Mouse (Mus musculus): Measurements from ENCODE around the gene Cd44. TPM values are rescaled to one million over a fixed set of nuclear protein-coding genes. Genes with fewer than 3 reads are reported as not detected.

Cd44 gene
- polyA plus RNA-seq, 1 experiment from 2014 or later, result 16.8 TPM

- no peaks in the 10 kb centered on the region for H3K27me3 ChIP-seq
- no peak overlapping the region for H3K4me3 ChIP-seq
- H3K36me3 ChIP-seq, result no peaks in the 10 kb centered on the region
- H3K4me2 ChIP-seq, result no peak overlapping the region
- peaks cover 11% of the 10 kb centered on the region for H3K4me1 ChIP-seq (replicated peaks)
- H3K9ac ChIP-seq, result no peak overlapping the region
- WGBS, result 68% methylated on average over 5 of the region's 5 CpGs
- ATAC-seq (replicated peaks; ENCODE audit: insufficient number of reproducible peaks, insufficient read depth, low FRiP score, low read depth), result no peak
- no peaks in the 10 kb centered on the region for H3K9me3 ChIP-seq (replicated peaks)
- H3K27ac ChIP-seq, result no peak overlapping the region
Measured at GRCm38 (mm10) chr2:102848811-102849433, 52.5 kb downstream of the Cd44 start.

GRCm38 (mm10) chr2:102841231-102841630, 60.2 kb downstream of the Cd44 start:
- H3K4me3 ChIP-seq, result no peak overlapping the region
- no peak for ATAC-seq (replicated peaks; ENCODE audit: insufficient number of reproducible peaks, insufficient read depth, low FRiP score, low read depth)
- no peaks in the 10 kb centered on the region for H3K27me3 ChIP-seq
- H3K9ac ChIP-seq, result no peak overlapping the region
- no peaks in the 10 kb centered on the region for H3K9me3 ChIP-seq (replicated peaks)
- no peaks in the 10 kb centered on the region for H3K4me1 ChIP-seq (replicated peaks)
- no peak overlapping the region for H3K27ac ChIP-seq
- H3K36me3 ChIP-seq, result no peaks in the 10 kb centered on the region
- no peak overlapping the region for H3K4me2 ChIP-seq

DNA sequence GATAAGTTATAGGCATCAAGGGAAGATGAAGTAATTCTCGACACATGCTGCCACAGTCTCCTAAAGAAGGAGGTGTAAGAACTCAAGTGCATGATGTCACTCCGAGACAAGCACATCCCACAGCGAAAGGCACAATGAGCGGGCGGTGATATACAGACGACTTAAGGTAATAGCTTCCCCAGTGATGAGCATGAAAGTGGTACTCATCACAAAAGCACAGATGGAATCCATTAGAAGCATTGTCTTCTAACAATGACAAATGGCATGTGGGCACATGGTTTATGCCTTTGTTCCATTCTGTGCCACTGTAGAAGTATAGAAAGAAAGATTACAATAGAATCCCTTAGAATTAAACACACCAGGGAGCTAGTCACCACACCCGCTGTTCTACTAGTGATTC, 63.3 kb downstream of the Cd44 start:
- H3K4me3 ChIP-seq, result no peak overlapping the region
- no peak overlapping the region for H3K27ac ChIP-seq
- H3K4me2 ChIP-seq, result no peak overlapping the region
- ATAC-seq (replicated peaks; ENCODE audit: insufficient number of reproducible peaks, insufficient read depth, low FRiP score, low read depth), result no peak
- 89% methylated on average over 7 of the region's 7 CpGs for WGBS
- no peaks in the 10 kb centered on the region for H3K36me3 ChIP-seq
- no peak overlapping the region for H3K9ac ChIP-seq
- H3K9me3 ChIP-seq (replicated peaks), result no peaks in the 10 kb centered on the region
- H3K4me1 ChIP-seq (replicated peaks), result no peaks in the 10 kb centered on the region
- H3K27me3 ChIP-seq, result no peaks in the 10 kb centered on the region

GRCm38 (mm10) chr2:102831547-102831946, 69.9 kb downstream of the Cd44 start:
- Histone ChIP-seq H3K9me3 (replicated peaks) (no peaks in the 10 kb centered on the region), H3K9ac (no peak overlapping the region), H3K4me3 (no peak overlapping the region), H3K4me2 (no peak overlapping the region), H3K4me1 (replicated peaks) (no peaks in the 10 kb centered on the region), H3K27me3 (no peaks in the 10 kb centered on the region), H3K36me3 (0 out of 2 replicates have a peak, but pooled peaks cover under 1% of the 10 kb centered on the region), H3K27ac (no peak overlapping the region)
- ATAC-seq (replicated peaks; ENCODE audit: insufficient number of reproducible peaks, insufficient read depth, low FRiP score, low read depth), result no peak

- no peak overlapping the region for H3K4me2 ChIP-seq
- no peak overlapping the region for H3K4me3 ChIP-seq
- H3K36me3 ChIP-seq, result 0 out of 2 replicates have a peak, but pooled peaks cover 3% of the 10 kb centered on the region
- H3K27ac ChIP-seq, result no peak overlapping the region
- H3K9ac ChIP-seq, result no peak overlapping the region
- peak; percentile 73; the same call in 1 of the 2 replicates for ATAC-seq (replicated peaks; ENCODE audit: insufficient number of reproducible peaks, insufficient read depth, low FRiP score, low read depth)
- no peaks in the 10 kb centered on the region for H3K9me3 ChIP-seq (replicated peaks)
- 90% methylated on average over 3 of the region's 3 CpGs for WGBS
- no peaks in the 10 kb centered on the region for H3K27me3 ChIP-seq
- H3K4me1 ChIP-seq (replicated peaks), result no peaks in the 10 kb centered on the region
Measured at GRCm38 (mm10) chr2:102829201-102829600, 72.3 kb downstream of the Cd44 start.

DNA sequence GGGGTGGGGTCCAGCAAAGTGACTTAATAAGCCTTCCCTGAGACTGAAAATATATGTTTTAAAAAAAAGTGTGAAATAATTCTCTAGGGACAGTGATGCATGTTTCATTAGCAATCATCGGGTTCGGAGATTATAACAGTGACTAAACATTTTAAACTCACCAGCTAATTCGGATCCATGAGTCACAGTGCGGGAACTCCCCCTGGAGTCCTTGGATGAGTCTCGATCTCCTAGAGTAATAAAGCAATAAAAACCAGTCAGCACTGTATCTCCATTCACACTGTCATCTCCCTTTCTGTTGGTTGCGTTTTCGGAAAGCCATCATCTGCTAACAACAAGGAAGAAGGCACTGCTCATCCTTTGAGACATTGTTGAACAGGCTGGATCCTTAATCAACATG, 73.1 kb downstream of the Cd44 start:
- no peaks in the 10 kb centered on the region for H3K9me3 ChIP-seq (replicated peaks)
- no peaks in the 10 kb centered on the region for H3K27me3 ChIP-seq
- no peak overlapping the region for H3K9ac ChIP-seq
- H3K36me3 ChIP-seq, result 0 out of 2 replicates have a peak, but pooled peaks cover 3% of the 10 kb centered on the region
- H3K27ac ChIP-seq, result no peak overlapping the region
- no peak overlapping the region for H3K4me3 ChIP-seq
- H3K4me1 ChIP-seq (replicated peaks), result no peaks in the 10 kb centered on the region
- WGBS, result 83% methylated on average over 7 of the region's 7 CpGs
- ATAC-seq (replicated peaks; ENCODE audit: insufficient number of reproducible peaks, insufficient read depth, low FRiP score, low read depth), result no peak
- no peak overlapping the region for H3K4me2 ChIP-seq

- H3K27me3 ChIP-seq, result no peaks in the 10 kb centered on the region
- peaks cover 3% of the 10 kb centered on the region; the same call in 1 of the 2 replicates for H3K36me3 ChIP-seq
- H3K4me2 ChIP-seq, result no peak overlapping the region
- 76% methylated on average over 1 of the region's 1 CpGs for WGBS
- no peak for ATAC-seq (replicated peaks; ENCODE audit: insufficient number of reproducible peaks, insufficient read depth, low FRiP score, low read depth)
- H3K4me3 ChIP-seq, result no peak overlapping the region
- no peak overlapping the region for H3K9ac ChIP-seq
- H3K4me1 ChIP-seq (replicated peaks), result no peaks in the 10 kb centered on the region
- H3K9me3 ChIP-seq (replicated peaks), result no peaks in the 10 kb centered on the region
- no peak overlapping the region for H3K27ac ChIP-seq
Measured at GRCm38 (mm10) chr2:102827841-102828240, 73.6 kb downstream of the Cd44 start.

DNA sequence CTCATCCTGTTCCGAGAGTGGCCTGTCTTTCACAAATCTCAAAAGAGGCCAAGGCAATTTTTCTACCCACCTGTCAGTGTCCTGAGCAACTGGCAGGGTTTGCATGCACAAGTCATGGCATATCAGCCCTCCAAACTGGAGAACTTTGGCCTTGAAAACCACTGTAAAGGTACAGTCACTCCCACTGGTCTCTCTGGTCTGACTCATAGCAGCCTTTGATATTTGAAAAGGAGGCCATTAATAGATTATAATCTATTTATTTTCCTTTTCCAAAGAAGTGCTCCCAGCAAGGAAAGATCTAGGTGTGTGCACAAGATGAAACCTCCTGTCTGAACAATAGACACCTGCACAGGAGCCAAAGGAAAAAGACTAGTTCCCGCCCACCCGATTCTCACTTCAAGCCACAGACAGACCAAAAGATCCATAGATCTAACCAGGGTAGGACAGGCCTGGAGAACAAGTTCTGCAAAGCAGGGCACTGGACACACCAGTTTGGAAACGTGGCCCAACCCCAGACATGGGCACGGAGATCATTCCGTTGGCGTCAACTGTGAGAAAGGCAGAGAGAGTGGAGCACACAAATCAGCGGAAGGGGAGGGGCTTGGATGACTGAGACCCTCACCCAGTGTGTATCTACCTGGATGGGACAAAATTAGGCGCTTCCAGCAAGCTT, 75.4 kb downstream of the Cd44 start:
- Histone ChIP-seq H3K27ac (no peak overlapping the region), H3K4me3 (no peak overlapping the region), H3K36me3 (peaks cover 3% of the 10 kb centered on the region; the same call in 1 of the 2 replicates), H3K9me3 (replicated peaks) (no peaks in the 10 kb centered on the region), H3K9ac (no peak overlapping the region), H3K4me2 (no peak overlapping the region), H3K27me3 (no peaks in the 10 kb centered on the region), H3K4me1 (replicated peaks) (no peaks in the 10 kb centered on the region)
- WGBS, result 90% methylated on average over 9 of the region's 9 CpGs
- ATAC-seq (replicated peaks; ENCODE audit: insufficient number of reproducible peaks, insufficient read depth, low FRiP score, low read depth), result no peak

DNA sequence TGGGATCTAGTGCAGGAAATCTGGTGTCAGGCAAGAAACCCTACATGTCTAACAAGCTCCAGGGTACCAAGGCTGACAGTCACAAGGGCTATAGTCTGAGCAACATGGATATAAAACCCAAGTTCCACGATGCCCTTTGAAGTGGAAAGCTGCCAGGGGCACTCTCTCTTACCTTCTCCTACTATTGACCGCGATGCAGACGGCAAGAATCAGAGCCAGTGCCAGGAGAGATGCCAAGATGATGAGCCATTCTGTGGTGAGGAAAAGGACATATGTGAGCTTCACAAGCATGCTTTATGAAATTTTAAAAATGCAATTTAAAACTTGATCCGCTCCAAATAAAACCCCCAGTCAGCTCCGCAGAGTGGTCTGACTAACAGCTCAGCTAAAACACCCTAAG, 79.4 kb downstream of the Cd44 start:
- H3K4me3 ChIP-seq, result no peak overlapping the region
- no peak overlapping the region for H3K4me2 ChIP-seq
- no peaks in the 10 kb centered on the region for H3K27me3 ChIP-seq
- H3K9me3 ChIP-seq (replicated peaks), result no peaks in the 10 kb centered on the region
- H3K4me1 ChIP-seq (replicated peaks), result no peaks in the 10 kb centered on the region
- no peak for ATAC-seq (replicated peaks; ENCODE audit: insufficient number of reproducible peaks, insufficient read depth, low FRiP score, low read depth)
- no peak overlapping the region for H3K27ac ChIP-seq
- WGBS, result 88% methylated on average over 6 of the region's 6 CpGs
- H3K36me3 ChIP-seq, result peaks cover 3% of the 10 kb centered on the region; the same call in 1 of the 2 replicates
- no peak overlapping the region for H3K9ac ChIP-seq

GRCm38 (mm10) chr2:102820790-102821189, 80.7 kb downstream of the Cd44 start:
- no peaks in the 10 kb centered on the region for H3K4me1 ChIP-seq (replicated peaks)
- WGBS, result 88% methylated on average over 8 of the region's 8 CpGs
- no peaks in the 10 kb centered on the region for H3K27me3 ChIP-seq
- no peak for ATAC-seq (replicated peaks; ENCODE audit: insufficient number of reproducible peaks, insufficient read depth, low FRiP score, low read depth)
- H3K9me3 ChIP-seq (replicated peaks), result no peaks in the 10 kb centered on the region
- H3K27ac ChIP-seq, result no peak overlapping the region
- H3K4me2 ChIP-seq, result no peak overlapping the region
- H3K36me3 ChIP-seq, result no peaks in the 10 kb centered on the region; the same call in 1 of the 2 replicates
- no peak overlapping the region for H3K9ac ChIP-seq
- no peak overlapping the region for H3K4me3 ChIP-seq

DNA sequence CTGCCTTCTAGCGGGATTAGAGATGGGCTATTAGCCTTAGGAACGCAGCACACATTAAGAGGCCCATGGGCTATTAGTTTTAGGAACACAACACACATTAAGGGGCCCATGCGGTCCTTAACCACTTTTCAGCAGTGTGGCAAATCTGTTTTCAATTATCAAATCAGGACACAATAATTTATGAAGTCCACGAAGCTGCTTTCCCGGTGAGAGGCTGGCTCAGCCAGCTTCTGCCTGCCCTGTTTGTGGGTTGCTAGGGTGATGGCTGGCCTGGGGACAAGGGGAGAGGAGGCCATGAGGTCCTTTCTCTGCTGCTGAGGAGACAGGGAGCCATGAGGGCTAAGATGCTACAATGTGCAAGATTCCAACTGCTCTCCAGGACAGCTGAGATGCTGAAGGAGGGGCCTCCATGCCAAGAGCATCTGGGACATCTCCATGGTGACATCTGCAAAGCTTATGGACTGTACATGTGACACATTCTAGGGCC, 81.2 kb downstream of the Cd44 start:
- H3K9ac ChIP-seq, result no peak overlapping the region
- H3K27me3 ChIP-seq, result no peaks in the 10 kb centered on the region
- no peaks in the 10 kb centered on the region for H3K9me3 ChIP-seq (replicated peaks)
- H3K4me2 ChIP-seq, result no peak overlapping the region
- ATAC-seq (replicated peaks; ENCODE audit: insufficient number of reproducible peaks, insufficient read depth, low FRiP score, low read depth), result no peak
- H3K36me3 ChIP-seq, result no peaks in the 10 kb centered on the region; the same call in 1 of the 2 replicates
- WGBS, result 78% methylated on average over 5 of the region's 5 CpGs
- H3K27ac ChIP-seq, result no peak overlapping the region
- no peaks in the 10 kb centered on the region for H3K4me1 ChIP-seq (replicated peaks)
- no peak overlapping the region for H3K4me3 ChIP-seq

Measured in heart, embryonic 15.5 days (tissue).